Mouse (Mus musculus): ENCODE data around the gene Prim1. TPM values are rescaled to one million over a fixed set of nuclear protein-coding genes. Genes with fewer than 3 reads are reported as not detected.

Gene Prim1
- polyA plus RNA-seq (2014; fragmentation: Nextera tagmentation; extraction: Ambion mirVana) = 106 and 112 TPM in 2 replicates

- Histone ChIP-seq H3K4me2 (peak within 1 kb of the TSS; percentile 61), H3K27me3 (replicated peaks; ENCODE audit: control insufficient read depth, insufficient read depth, low read length) (no peaks in the 10 kb centered on the region), H3K9me3 (ENCODE audit: control insufficient read depth, low read length) (no peaks in the 10 kb centered on the region), H3K4me1 (replicated peaks; ENCODE audit: control insufficient read depth, insufficient read depth, low read length) (no peaks in the 10 kb centered on the region), H3K4me3 (ENCODE audit: low read depth, low read length) (peak within 1 kb of the TSS; percentile 66), H3K9ac (ENCODE audit: low read depth, low read length) (peak within 1 kb of the TSS; percentile 67), H3K36me3 (ENCODE audit: control insufficient read depth, insufficient read depth, low read length) (peaks cover 14% of the 10 kb centered on the region), H3K27ac (ENCODE audit: low read depth, low read length) (peak within 1 kb of the TSS; percentile 8; the same call in 1 of the 2 replicates)
- DNase-seq (ENCODE audit: low spot score) = peak; percentile 89
- ATAC-seq (replicated peaks; ENCODE audit: low FRiP score) = peak; percentile 94
- WGBS = 4% methylated on average over 31 of the region's 31 CpGs
Measured at GRCm38 (mm10) chr10:128015068-128015934, at the start of gene Prim1. TSS of gene Prim1 (plus strand) at chr10:128015168.

- Histone ChIP-seq H3K4me2 (no peak overlapping the region), H3K4me1 (replicated peaks; ENCODE audit: control insufficient read depth, insufficient read depth, low read length) (no peaks in the 10 kb centered on the region), H3K36me3 (ENCODE audit: control insufficient read depth, insufficient read depth, low read length) (no peaks in the 10 kb centered on the region), H3K27ac (ENCODE audit: low read depth, low read length) (no peak overlapping the region), H3K9me3 (ENCODE audit: control insufficient read depth, low read length) (no peaks in the 10 kb centered on the region), H3K4me3 (ENCODE audit: low read depth, low read length) (no peak overlapping the region), H3K9ac (ENCODE audit: low read depth, low read length) (no peak overlapping the region), H3K27me3 (replicated peaks; ENCODE audit: control insufficient read depth, insufficient read depth, low read length) (no peaks in the 10 kb centered on the region)
- ATAC-seq (replicated peaks; ENCODE audit: low FRiP score) (no peak), DNase-seq (ENCODE audit: low spot score) (no peak)
- 76% methylated on average over 6 of the region's 6 CpGs for WGBS
Measured at GRCm38 (mm10) chr10:127966506-127966905, 48.5 kb upstream of the Prim1 start.

GRCm38 (mm10) chr10:127969820-127970219, 45.1 kb upstream of the Prim1 start:
- H3K9me3 ChIP-seq (ENCODE audit: control insufficient read depth, low read length) = no peaks in the 10 kb centered on the region
- H3K4me1 ChIP-seq (replicated peaks; ENCODE audit: control insufficient read depth, insufficient read depth, low read length) = no peaks in the 10 kb centered on the region
- no peak overlapping the region for H3K27ac ChIP-seq (ENCODE audit: low read depth, low read length)
- no peak overlapping the region for H3K4me3 ChIP-seq (ENCODE audit: low read depth, low read length)
- no peak overlapping the region for H3K9ac ChIP-seq (ENCODE audit: low read depth, low read length)
- DNase-seq (ENCODE audit: low spot score) (no peak), ATAC-seq (replicated peaks; ENCODE audit: low FRiP score) (no peak; the same call in 1 of the 2 replicates)
- H3K4me2 ChIP-seq = no peak overlapping the region
- WGBS = 40% methylated on average over 4 of the region's 4 CpGs
- H3K27me3 ChIP-seq (replicated peaks; ENCODE audit: control insufficient read depth, insufficient read depth, low read length) = no peaks in the 10 kb centered on the region
- H3K36me3 ChIP-seq (ENCODE audit: control insufficient read depth, insufficient read depth, low read length) = no peaks in the 10 kb centered on the region

- H3K9ac ChIP-seq (ENCODE audit: low read depth, low read length) = no peak overlapping the region
- no peak overlapping the region for H3K4me2 ChIP-seq
- WGBS = 73% methylated on average over 3 of the region's 3 CpGs
- no peak for DNase-seq (ENCODE audit: low spot score)
- no peaks in the 10 kb centered on the region for H3K27me3 ChIP-seq (replicated peaks; ENCODE audit: control insufficient read depth, insufficient read depth, low read length)
- ATAC-seq (replicated peaks; ENCODE audit: low FRiP score) = no peak
- no peaks in the 10 kb centered on the region for H3K36me3 ChIP-seq (ENCODE audit: control insufficient read depth, insufficient read depth, low read length)
- no peaks in the 10 kb centered on the region for H3K9me3 ChIP-seq (ENCODE audit: control insufficient read depth, low read length)
- H3K4me3 ChIP-seq (ENCODE audit: low read depth, low read length) = no peak overlapping the region
- H3K27ac ChIP-seq (ENCODE audit: low read depth, low read length) = no peak overlapping the region
- H3K4me1 ChIP-seq (replicated peaks; ENCODE audit: control insufficient read depth, insufficient read depth, low read length) = no peaks in the 10 kb centered on the region
Measured at GRCm38 (mm10) chr10:127970359-127970831, 44.6 kb upstream of the Prim1 start.

DNA sequence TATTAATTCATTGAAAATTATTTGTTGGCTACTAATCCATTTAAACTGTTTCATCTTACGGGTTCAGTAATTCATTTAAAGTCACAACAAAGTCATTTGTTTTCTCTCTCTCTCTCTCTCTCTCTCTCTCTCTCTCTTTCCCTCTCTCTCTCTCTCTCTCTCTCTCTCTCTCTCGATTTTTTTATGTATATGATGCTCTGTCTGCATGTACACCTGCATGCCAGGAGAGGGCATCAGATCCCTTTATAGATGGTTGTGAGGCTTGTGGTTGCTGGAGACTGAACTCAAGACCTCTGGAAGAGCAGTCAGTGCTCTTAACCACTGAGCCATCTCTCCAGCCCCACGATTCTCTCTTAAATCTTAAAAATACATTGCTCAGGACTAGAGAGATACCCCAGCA, 43.8 kb upstream of the Prim1 start:
- no peak overlapping the region for H3K4me2 ChIP-seq
- H3K4me1 ChIP-seq (replicated peaks; ENCODE audit: control insufficient read depth, insufficient read depth, low read length) = no peaks in the 10 kb centered on the region
- ATAC-seq (replicated peaks; ENCODE audit: low FRiP score) (no peak), DNase-seq (ENCODE audit: low spot score) (no peak)
- no peak overlapping the region for H3K4me3 ChIP-seq (ENCODE audit: low read depth, low read length)
- no peak overlapping the region for H3K27ac ChIP-seq (ENCODE audit: low read depth, low read length)
- no peaks in the 10 kb centered on the region for H3K27me3 ChIP-seq (replicated peaks; ENCODE audit: control insufficient read depth, insufficient read depth, low read length)
- H3K36me3 ChIP-seq (ENCODE audit: control insufficient read depth, insufficient read depth, low read length) = no peaks in the 10 kb centered on the region
- no peak overlapping the region for H3K9ac ChIP-seq (ENCODE audit: low read depth, low read length)
- WGBS = 58% methylated on average over 3 of the region's 3 CpGs
- H3K9me3 ChIP-seq (ENCODE audit: control insufficient read depth, low read length) = no peaks in the 10 kb centered on the region

GRCm38 (mm10) chr10:127974062-127974461, 40.9 kb upstream of the Prim1 start:
- 75% methylated on average over 3 of the region's 3 CpGs for WGBS
- no peak overlapping the region for H3K4me2 ChIP-seq
- H3K27me3 ChIP-seq (replicated peaks; ENCODE audit: control insufficient read depth, insufficient read depth, low read length) = no peaks in the 10 kb centered on the region
- H3K9ac ChIP-seq (ENCODE audit: low read depth, low read length) = no peak overlapping the region
- no peak overlapping the region for H3K27ac ChIP-seq (ENCODE audit: low read depth, low read length)
- H3K4me3 ChIP-seq (ENCODE audit: low read depth, low read length) = no peak overlapping the region
- H3K9me3 ChIP-seq (ENCODE audit: control insufficient read depth, low read length) = no peaks in the 10 kb centered on the region
- DNase-seq (ENCODE audit: low spot score) (no peak), ATAC-seq (replicated peaks; ENCODE audit: low FRiP score) (no peak)
- no peaks in the 10 kb centered on the region for H3K4me1 ChIP-seq (replicated peaks; ENCODE audit: control insufficient read depth, insufficient read depth, low read length)
- no peaks in the 10 kb centered on the region for H3K36me3 ChIP-seq (ENCODE audit: control insufficient read depth, insufficient read depth, low read length)

DNA sequence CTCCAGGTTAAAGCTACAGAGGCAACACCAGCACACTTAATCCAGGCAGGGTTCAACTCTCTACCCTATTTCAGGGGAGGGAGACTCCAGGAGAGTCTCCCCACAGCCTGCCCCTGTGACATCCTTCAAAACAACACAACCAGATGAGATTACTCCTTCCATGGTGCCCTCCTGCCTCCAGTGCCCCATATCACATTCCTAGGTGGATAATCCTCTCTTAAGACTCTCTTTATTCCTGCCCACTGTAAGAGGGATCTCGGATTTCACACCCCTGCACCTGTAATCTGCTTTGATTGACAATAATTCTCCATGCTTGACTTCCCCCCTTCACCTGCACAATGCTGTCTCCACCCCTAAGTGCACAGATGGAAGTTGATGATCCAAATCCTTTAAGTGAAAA, 39.5 kb upstream of the Prim1 start:
- Histone ChIP-seq H3K27ac (ENCODE audit: low read depth, low read length) (no peak overlapping the region), H3K4me3 (ENCODE audit: low read depth, low read length) (no peak overlapping the region), H3K4me1 (replicated peaks; ENCODE audit: control insufficient read depth, insufficient read depth, low read length) (no peaks in the 10 kb centered on the region), H3K27me3 (replicated peaks; ENCODE audit: control insufficient read depth, insufficient read depth, low read length) (no peaks in the 10 kb centered on the region), H3K9ac (ENCODE audit: low read depth, low read length) (no peak overlapping the region), H3K36me3 (ENCODE audit: control insufficient read depth, insufficient read depth, low read length) (no peaks in the 10 kb centered on the region), H3K4me2 (no peak overlapping the region), H3K9me3 (ENCODE audit: control insufficient read depth, low read length) (no peaks in the 10 kb centered on the region)
- ATAC-seq (replicated peaks; ENCODE audit: low FRiP score) = no peak
- DNase-seq (ENCODE audit: low spot score) = no peak
- 31% methylated on average over 1 of the region's 1 CpGs for WGBS

DNA sequence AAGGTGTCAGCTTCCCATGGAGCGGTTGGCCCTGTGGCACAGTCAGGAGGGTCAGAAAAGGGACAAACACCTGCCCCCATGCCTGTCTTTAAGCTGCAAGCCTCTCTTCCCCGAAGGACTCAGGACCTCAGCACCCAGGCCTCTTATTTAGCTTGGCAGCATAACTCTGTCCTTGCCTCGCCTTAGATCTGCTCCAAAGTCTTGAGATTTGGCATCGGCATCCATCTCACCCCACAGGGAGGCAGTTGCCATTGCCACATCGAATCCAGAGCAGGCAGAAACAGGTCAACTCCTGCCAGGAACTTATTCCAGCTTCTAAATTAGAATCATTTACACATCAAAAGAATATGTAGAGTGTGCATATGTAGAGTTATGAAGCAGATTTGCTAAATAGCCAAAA, 30.3 kb upstream of the Prim1 start:
- Histone ChIP-seq H3K27me3 (replicated peaks; ENCODE audit: control insufficient read depth, insufficient read depth, low read length) (peaks cover 5% of the 10 kb centered on the region; the same call in 1 of the 2 replicates), H3K9ac (ENCODE audit: low read depth, low read length) (no peak overlapping the region), H3K4me3 (ENCODE audit: low read depth, low read length) (no peak overlapping the region), H3K9me3 (ENCODE audit: control insufficient read depth, low read length) (no peaks in the 10 kb centered on the region), H3K4me2 (no peak overlapping the region), H3K4me1 (replicated peaks; ENCODE audit: control insufficient read depth, insufficient read depth, low read length) (no peaks in the 10 kb centered on the region), H3K36me3 (ENCODE audit: control insufficient read depth, insufficient read depth, low read length) (no peaks in the 10 kb centered on the region), H3K27ac (ENCODE audit: low read depth, low read length) (no peak overlapping the region)
- ATAC-seq (replicated peaks; ENCODE audit: low FRiP score) = no peak
- 78% methylated on average over 5 of the region's 5 CpGs for WGBS
- no peak for DNase-seq (ENCODE audit: low spot score)

DNA sequence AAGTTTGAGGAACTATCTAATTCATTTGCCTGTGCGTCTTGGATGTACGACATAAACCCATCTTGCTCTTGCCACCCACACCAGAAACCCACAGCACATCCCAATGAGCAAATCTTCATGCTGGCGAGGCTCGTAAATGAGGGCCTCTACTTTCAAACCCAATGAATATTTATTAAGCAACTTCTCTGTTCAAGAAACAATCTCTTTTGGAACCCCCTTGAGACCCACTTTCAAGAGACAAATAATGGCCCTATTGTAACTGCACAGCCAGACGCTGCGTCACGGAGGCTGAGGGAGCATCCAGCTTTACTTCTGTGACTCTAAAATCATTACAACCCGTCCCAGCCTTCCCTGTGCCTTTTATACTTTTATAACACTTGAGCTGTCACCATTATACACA, 29.4 kb upstream of the Prim1 start:
- 84% methylated on average over 8 of the region's 8 CpGs for WGBS
- Histone ChIP-seq H3K4me3 (ENCODE audit: low read depth, low read length) (no peak overlapping the region), H3K9ac (ENCODE audit: low read depth, low read length) (no peak overlapping the region), H3K36me3 (ENCODE audit: control insufficient read depth, insufficient read depth, low read length) (no peaks in the 10 kb centered on the region), H3K4me1 (replicated peaks; ENCODE audit: control insufficient read depth, insufficient read depth, low read length) (no peaks in the 10 kb centered on the region), H3K9me3 (ENCODE audit: control insufficient read depth, low read length) (no peaks in the 10 kb centered on the region), H3K27me3 (replicated peaks; ENCODE audit: control insufficient read depth, insufficient read depth, low read length) (peaks cover 5% of the 10 kb centered on the region; the same call in 1 of the 2 replicates), H3K27ac (ENCODE audit: low read depth, low read length) (no peak overlapping the region), H3K4me2 (no peak overlapping the region)
- ATAC-seq (replicated peaks; ENCODE audit: low FRiP score) (no peak), DNase-seq (ENCODE audit: low spot score) (no peak)
